Mouse (Mus musculus) testis, adult 2 months (tissue): ENCODE data around the gene Vps52.

Source experiments
- CTCF ChIP-seq: fragments of 200-500 bp; IDR thresholded peaks from 2 replicates; pipeline ENCODE4 v1.5.1; 2012; ENCODE audit warnings: low read depth, mild to moderate bottlenecking, inconsistent platforms, low read length, moderate library complexity; ENCODE audit not compliant: control insufficient read depth, insufficient read depth, insufficient replicate concordance
- POLR2A ChIP-seq: fragments of 200-500 bp; IDR thresholded peaks from 2 replicates; pipeline ENCODE4 v1.6.1; 2012; ENCODE audit warnings: low read depth, mild to moderate bottlenecking, inconsistent platforms, low read length, moderate library complexity; ENCODE audit not compliant: control insufficient read depth

- TF ChIP-seq POLR2A (no peak), CTCF (no peak)
Measured at GRCm38 (mm10) chr17:33958451-33958850, 2.8 kb downstream of the Vps52 start.
